Mouse (Mus musculus): ENCODE measurements at regions not wholly inside any gene's neighbourhood (a gene's known extent, or its start where the extent isn't known, plus 50 kb on each side); places are given as distances from the start of the nearest gene placed in this dataset.

GRCm38 (mm10) chr8:78127852-78128251, 85.2 kb upstream of the Ttc29 start:
- TF ChIP-seq CTCF (IDR thresholded peaks at IDR 0.05; ENCODE audit: insufficient read depth, low read depth, low read length) (no peak), POLR2A (IDR thresholded peaks at IDR 0.05; ENCODE audit: insufficient read depth, low read depth, low read length) (no peak)

Measured in olfactory bulb, adult 2 months (tissue).